Mouse (Mus musculus) E14TG2a.4 (cell line): Measurements from ENCODE around the gene Noto.

ENCODE experiments used
- CTCF ChIP-seq: conservative IDR thresholded peaks from 2 replicates; pipeline ENCODE4 v1.5.1; 2014; ENCODE audit warnings: low read length
- POU5F1 ChIP-seq: IDR thresholded peaks from 2 replicates; pipeline ENCODE4 v1.6.1; 2014; ENCODE audit warnings: low read length, borderline replicate concordance

- TF ChIP-seq CTCF: no peak
- no peak for TF ChIP-seq POU5F1
These were observed 7.9 kb upstream of the Noto start for GRCm38 (mm10) chr6:85415829-85416228.
